Comparison of ENCODE assay signal across 18 mouse cellular contexts in genomic region chr17:29965506-29965905, GRCm38 (mm10). TPM values are rescaled to one million over a fixed set of nuclear protein-coding genes. Genes with fewer than 3 reads are reported as not detected.
A peak's percentile ranks its signal among the peaks of the same experiment; 100 is the strongest.
DNase-seq lines count a peak whose midpoint lies in the region; ATAC-seq and TF ChIP-seq lines count a peak whose summit lies in the region.
"Had no signal": no experiment of that assay in that cellular context is flagged by ENCODE, and none has a peak within 500 bp of the region (broad histone marks: within the 10 kb centered on the region; RNA-seq: fewer than 3 reads in every experiment).

No protein-coding gene starts in this region.

- no peak overlapping the region for H3K4me2 ChIP-seq in forebrain, embryonic 16.5 days (ENCODE audit: low read length)
- H3K4me2 ChIP-seq in midbrain, embryonic 14.5 days (ENCODE audit: low read length): no peak overlapping the region
- H3K4me2 ChIP-seq in liver, embryonic 11.5 days: no peak overlapping the region
- H3K4me2 ChIP-seq: liver, embryonic 13.5 days had no signal

- H3K4me1 ChIP-seq in E14TG2a.4 (replicated peaks; ENCODE audit: low read depth, low read length): peaks cover 35% of the 10 kb centered on the region
- peaks cover 26% of the 10 kb centered on the region for H3K4me1 ChIP-seq in forebrain, embryonic 16.5 days (replicated peaks; ENCODE audit: control insufficient read depth, insufficient read depth, low read length)
- peaks cover 32% of the 10 kb centered on the region for H3K4me1 ChIP-seq in midbrain, embryonic 14.5 days (ENCODE audit: control insufficient read depth, insufficient read depth, low read length)
- H3K4me1 ChIP-seq in liver, embryonic 11.5 days (replicated peaks; ENCODE audit: control insufficient read depth, insufficient read depth, low read length): peaks cover 13% of the 10 kb centered on the region

- TF ChIP-seq CTCF in E14TG2a.4 (conservative IDR thresholded peaks at IDR 0.05; ENCODE audit: low read length): no peak

- peak overlapping the region; percentile 35; the same call in 1 of the 2 replicates for H3K4me3 ChIP-seq in E14TG2a.4 (replicated peaks; ENCODE audit: low read length)
- no peak overlapping the region for H3K4me3 ChIP-seq in forebrain, embryonic 16.5 days (replicated peaks; ENCODE audit: low read length)
- no peak overlapping the region for H3K4me3 ChIP-seq in midbrain, embryonic 14.5 days (replicated peaks; ENCODE audit: low read depth, low read length)
- no peak overlapping the region for H3K4me3 ChIP-seq in liver, embryonic 11.5 days (ENCODE audit: low read depth, low read length)
- H3K4me3 ChIP-seq: embryonic facial prominence, embryonic 13.5 days; heart, embryonic 13.5 days; liver, embryonic 13.5 days had no signal

- H3K27me3 ChIP-seq in E14TG2a.4 (ENCODE audit: insufficient read depth, low read length): peaks cover 32% of the 10 kb centered on the region
- no peaks in the 10 kb centered on the region for H3K27me3 ChIP-seq in forebrain, embryonic 16.5 days (replicated peaks; ENCODE audit: control insufficient read depth, insufficient read depth, low read length)
- H3K27me3 ChIP-seq in midbrain, embryonic 14.5 days (ENCODE audit: control insufficient read depth, insufficient read depth, low read length): no peaks in the 10 kb centered on the region
- peaks cover 19% of the 10 kb centered on the region for H3K27me3 ChIP-seq in liver, embryonic 11.5 days (replicated peaks; ENCODE audit: control insufficient read depth, insufficient read depth, low read length)

- no peak overlapping the region for H3K27ac ChIP-seq in forebrain, embryonic 16.5 days (ENCODE audit: low read length)
- no peak overlapping the region for H3K27ac ChIP-seq in midbrain, embryonic 14.5 days (replicated peaks; ENCODE audit: low read depth, low read length)
- no peak overlapping the region for H3K27ac ChIP-seq in liver, embryonic 11.5 days (ENCODE audit: low read depth, low read length)
- H3K27ac ChIP-seq: embryonic facial prominence, embryonic 13.5 days; heart, embryonic 13.5 days; liver, embryonic 13.5 days had no signal

- no peak overlapping the region for H3K9ac ChIP-seq in forebrain, embryonic 16.5 days (replicated peaks; ENCODE audit: low read depth, low read length)
- no peak overlapping the region for H3K9ac ChIP-seq in midbrain, embryonic 14.5 days (replicated peaks; ENCODE audit: low read length)
- no peak overlapping the region for H3K9ac ChIP-seq in liver, embryonic 11.5 days (ENCODE audit: low read depth, low read length)
- H3K9ac ChIP-seq: embryonic facial prominence, embryonic 13.5 days; liver, embryonic 13.5 days had no signal

- no peaks in the 10 kb centered on the region for H3K9me3 ChIP-seq in E14TG2a.4 (ENCODE audit: low read length)
- H3K9me3 ChIP-seq in forebrain, embryonic 16.5 days (ENCODE audit: control insufficient read depth, low read length): no peaks in the 10 kb centered on the region
- H3K9me3 ChIP-seq in midbrain, embryonic 14.5 days (ENCODE audit: control insufficient read depth, low read length): no peaks in the 10 kb centered on the region
- H3K9me3 ChIP-seq in liver, embryonic 11.5 days (ENCODE audit: control insufficient read depth, low read length): no peaks in the 10 kb centered on the region
- H3K9me3 ChIP-seq: embryonic facial prominence, embryonic 13.5 days; heart, embryonic 13.5 days; liver, embryonic 13.5 days had no signal

- ATAC-seq in forebrain, embryonic 16.5 days: peak; percentile 61
- ATAC-seq in midbrain, embryonic 14.5 days (ENCODE audit: low FRiP score, low TSS enrichment): no peak
- no peak for ATAC-seq in liver, embryonic 11.5 days (replicated peaks; ENCODE audit: low FRiP score)
- ATAC-seq: lung, postnatal 0 days had no signal

- WGBS in forebrain, embryonic 16.5 days: 3% methylated on average over 5 of the region's 5 CpGs
- 11% methylated on average over 5 of the region's 5 CpGs for WGBS in midbrain, embryonic 14.5 days
- WGBS in liver, embryonic 11.5 days: 25% methylated on average over 5 of the region's 5 CpGs

- DNase-seq in embryo, embryonic 10 days (ENCODE audit: low spot score): peak; percentile 39
- DNase-seq in embryo, embryonic 10.5 days (ENCODE audit: low spot score): no peak
- DNase-seq in midbrain, embryonic 14.5 days: peak; percentile 53
- DNase-seq in MN1 (ENCODE audit: low spot score): no peak
- no peak for DNase-seq in liver, embryonic 11.5 days (ENCODE audit: low spot score)
- DNase-seq in gastrocnemius, postnatal 4 days (ENCODE audit: low spot score in 2 of 2): no peak
- DNase-seq: adrenal gland, postnatal 14 days; cerebellum, postnatal 14 days; gastrocnemius, postnatal 36 days; kidney, adult 8-10 months; left cerebral cortex, postnatal 4 days; liver, embryonic 13.5 days; thymus, postnatal 14 days had no signal

- no peaks in the 10 kb centered on the region for H3K36me3 ChIP-seq in E14TG2a.4 (ENCODE audit: insufficient read depth, low read length)
- H3K36me3 ChIP-seq in forebrain, embryonic 16.5 days (ENCODE audit: control insufficient read depth, insufficient read depth): no peaks in the 10 kb centered on the region
- H3K36me3 ChIP-seq in midbrain, embryonic 14.5 days (ENCODE audit: control insufficient read depth, insufficient read depth, low read length): no peaks in the 10 kb centered on the region
- no peaks in the 10 kb centered on the region for H3K36me3 ChIP-seq in liver, embryonic 11.5 days (ENCODE audit: control insufficient read depth, insufficient read depth, low read length)
- H3K36me3 ChIP-seq: embryonic facial prominence, embryonic 13.5 days; heart, embryonic 13.5 days; liver, embryonic 13.5 days had no signal

RNA-seq across cellular contexts. Expression of gene Mdga1, which starts 4.4 kb away (rescaled TPM):
- 10.7 TPM in 2 replicates for polyA plus RNA-seq in forebrain, embryonic 16.5 days (2015; fragmentation: Nextera tagmentation; extraction: Ambion mirVana)
- polyA plus RNA-seq in midbrain, embryonic 14.5 days (2014; fragmentation: Nextera tagmentation; extraction: Ambion mirVana): 20.0 and 20.5 TPM in 2 replicates
- polyA plus RNA-seq in liver, embryonic 11.5 days (2014; fragmentation: Nextera tagmentation; extraction: Ambion mirVana): 1.2 and 1.7 TPM in 2 replicates
- total RNA-seq in gastrocnemius, postnatal 4 days (2021): 10 to 100 TPM; 33.5 to 43.2 TPM

RNA-seq across cellular contexts. Expression of gene Zfand3, which starts 39.0 kb away (rescaled TPM):
- 57.0 and 58.4 TPM in 2 replicates for polyA plus RNA-seq in forebrain, embryonic 16.5 days (2015; fragmentation: Nextera tagmentation; extraction: Ambion mirVana)
- 49.9 and 66.9 TPM in 2 replicates for polyA plus RNA-seq in midbrain, embryonic 14.5 days (2014; fragmentation: Nextera tagmentation; extraction: Ambion mirVana)
- 24.2 and 24.4 TPM in 2 replicates for polyA plus RNA-seq in liver, embryonic 11.5 days (2014; fragmentation: Nextera tagmentation; extraction: Ambion mirVana)
- total RNA-seq in gastrocnemius, postnatal 4 days (2021): 100 to 1,000 TPM; 122 to 139 TPM

Comparison
In these comparisons a context has a peak if more than half of its experiments do, and no peak if none do; other contexts are left out.
1. DNase-seq: peak in embryo, embryonic 10 days (single experiment) and midbrain, embryonic 14.5 days (single experiment); none in embryo, embryonic 10.5 days (single experiment), MN1 (single experiment), liver, embryonic 11.5 days (single experiment) and gastrocnemius, postnatal 4 days (0 of 2).